Mouse (Mus musculus) MEL (cell line): Measurements from ENCODE around the gene Thrap3. TPM values are rescaled to one million over a fixed set of nuclear protein-coding genes. Genes with fewer than 3 reads are reported as not detected.
A peak's percentile ranks its signal among the peaks of the same experiment; 100 is the strongest.

Experiments used
- DNase-seq: peaks from one replicate; pipeline ENCODE4 v3.0.0; 2011; ENCODE audit warnings: low read depth, low spot score
- H3K27ac ChIP-seq: 2 replicates; pipeline ENCODE4 v1.5.1; 2012; ENCODE audit warnings: low read depth, mild to moderate bottlenecking, control low read depth, low read length, moderate library complexity; ENCODE audit not compliant: control insufficient read depth
- H3K27me3 ChIP-seq, 2 experiments: fragments of 150-350 bp in 1 of 2; sonication (generic) in 1 of 2; 2 replicates each; pipeline ENCODE4 v1.6.1; 2012; ENCODE audit warnings: low read length in 2 of 2, mild to moderate bottlenecking in 2 of 2, improper control_type of control experiment in 1 of 2, moderate library complexity in 1 of 2; ENCODE audit not compliant: insufficient read depth in 2 of 2, control insufficient read depth in 1 of 2
- H3K36me3 ChIP-seq, 2 experiments: 2 replicates each; pipeline ENCODE4 v1.6.1; 2012 to 2014; ENCODE audit warnings: low read length in 2 of 2, improper control_type of control experiment in 1 of 2, inconsistent platforms in 1 of 2, mild to moderate bottlenecking in 1 of 2; ENCODE audit not compliant: insufficient read depth in 2 of 2, control insufficient read depth in 1 of 2
- H3K4me1 ChIP-seq, 2 experiments: fragments of 150-350 bp in 1 of 2; sonication (generic) in 1 of 2; 2 replicates each; pipeline ENCODE4 v1.6.1; 2012; ENCODE audit warnings: low read length in 2 of 2, improper control_type of control experiment in 1 of 2, mild to moderate bottlenecking in 1 of 2; ENCODE audit not compliant: insufficient read depth in 2 of 2, control insufficient read depth in 1 of 2
- H3K4me3 ChIP-seq, 2 experiments: fragments of 150-350 bp in 1 of 2; sonication (generic) in 1 of 2; 2 replicates each; pipeline ENCODE4 v1.5.1; 2012; ENCODE audit warnings: low read depth in 2 of 2, low read length in 2 of 2, mild to moderate bottlenecking in 2 of 2, moderate library complexity in 2 of 2, control low read depth in 1 of 2, improper control_type of control experiment in 1 of 2; ENCODE audit not compliant: control insufficient read depth in 1 of 2, insufficient read depth in 1 of 2
- H3K79me2 ChIP-seq: 2 replicates; pipeline ENCODE4 v1.6.1; 2012; ENCODE audit warnings: mild to moderate bottlenecking, low read length, moderate library complexity; ENCODE audit not compliant: control insufficient read depth, poor library complexity, insufficient read depth
- H3K9ac ChIP-seq: 2 replicates; pipeline ENCODE4 v1.6.1; 2012; ENCODE audit warnings: low read depth, mild to moderate bottlenecking, control low read depth, low read length, moderate library complexity; ENCODE audit not compliant: control insufficient read depth, poor library complexity, severe bottlenecking
- H3K9me3 ChIP-seq: fragments of 150-350 bp; sonication (generic); replicated peaks from 2 replicates; pipeline ENCODE4 v1.6.1; 2012; ENCODE audit warnings: mild to moderate bottlenecking, low read length, improper control_type of control experiment, moderate library complexity; ENCODE audit not compliant: insufficient read depth
- BHLHE40 ChIP-seq: IDR thresholded peaks from 2 replicates; pipeline ENCODE4 v1.6.1; 2012; ENCODE audit warnings: low read depth, mild to moderate bottlenecking, inconsistent platforms, low read length, improper control_type of control experiment, borderline replicate concordance
- CHD1 ChIP-seq: IDR thresholded peaks from 2 replicates; pipeline ENCODE4 v1.6.1; 2012; ENCODE audit warnings: low read depth, mild to moderate bottlenecking, inconsistent platforms, low read length, improper control_type of control experiment
- E2F4 ChIP-seq: IDR thresholded peaks from 2 replicates; pipeline ENCODE4 v1.6.1; 2011; ENCODE audit warnings: low read depth, low read length, improper control_type of control experiment, borderline replicate concordance
- GABPA ChIP-seq: IDR thresholded peaks from 2 replicates; pipeline ENCODE4 v1.6.1; 2012; ENCODE audit warnings: low read depth, mild to moderate bottlenecking, inconsistent platforms, low read length, improper control_type of control experiment, moderate library complexity
- JUND ChIP-seq: IDR thresholded peaks from 2 replicates; pipeline ENCODE4 v1.6.1; 2011; ENCODE audit warnings: low read depth, mild to moderate bottlenecking, improper control_type of control experiment, low read length
- KAT2A ChIP-seq: conservative IDR thresholded peaks from 2 replicates; pipeline ENCODE4 v1.6.1; 2012; ENCODE audit warnings: low read depth, low read length, improper control_type of control experiment, inconsistent platforms
- MAFK ChIP-seq: IDR thresholded peaks from 2 replicates; pipeline ENCODE4 v1.6.1; 2011; ENCODE audit warnings: low read depth, mild to moderate bottlenecking, low read length, improper control_type of control experiment, borderline replicate concordance
- MXI1 ChIP-seq: IDR thresholded peaks from 2 replicates; pipeline ENCODE4 v1.6.1; 2011; ENCODE audit warnings: mild to moderate bottlenecking, low read depth, low read length, improper control_type of control experiment
- MYB ChIP-seq: IDR thresholded peaks from 2 replicates; pipeline ENCODE4 v1.6.1; 2011; ENCODE audit warnings: mild to moderate bottlenecking, low read depth, low read length, improper control_type of control experiment
- NELFE ChIP-seq: IDR thresholded peaks from 2 replicates; pipeline ENCODE4 v1.6.1; 2011; ENCODE audit warnings: low read depth, low read length, improper control_type of control experiment
- NRF1 ChIP-seq: IDR thresholded peaks from 2 replicates; pipeline ENCODE4 v1.6.1; 2014; ENCODE audit warnings: low read depth, mild to moderate bottlenecking, inconsistent platforms, low read length, improper control_type of control experiment, moderate library complexity; ENCODE audit not compliant: poor library complexity, insufficient read depth, severe bottlenecking
- POLR2A ChIP-seq, 2 experiments: IDR thresholded peaks; 2 replicates each; pipeline ENCODE4 v1.6.1; 2011 to 2012; ENCODE audit warnings: low read length in 2 of 2, mild to moderate bottlenecking in 2 of 2, control low read depth in 1 of 2, improper control_type of control experiment in 1 of 2, low read depth in 1 of 2, moderate library complexity in 1 of 2; ENCODE audit not compliant: control insufficient read depth in 1 of 2, insufficient read depth in 1 of 2, poor library complexity in 1 of 2
- POLR2AphosphoS2 ChIP-seq: IDR thresholded peaks from 2 replicates; pipeline ENCODE4 v1.6.1; 2011; ENCODE audit warnings: low read length, improper control_type of control experiment
- POLR2AphosphoS5 ChIP-seq: IDR thresholded peaks from 2 replicates; pipeline ENCODE4 v1.6.1; 2012; ENCODE audit warnings: low read depth, borderline replicate concordance, mild to moderate bottlenecking, inconsistent platforms, low read length, moderate library complexity, mixed read lengths
- SIN3A ChIP-seq: IDR thresholded peaks from 2 replicates; pipeline ENCODE4 v1.6.1; 2012; ENCODE audit warnings: low read length, improper control_type of control experiment, inconsistent platforms
- SMC3 ChIP-seq: IDR thresholded peaks from 2 replicates; pipeline ENCODE4 v1.6.1; 2011; ENCODE audit warnings: low read depth, low read length, improper control_type of control experiment
- USF1 ChIP-seq: IDR thresholded peaks from 2 replicates; pipeline ENCODE4 v1.6.1; 2014; ENCODE audit warnings: low read depth, mild to moderate bottlenecking, inconsistent platforms, low read length, improper control_type of control experiment, moderate library complexity
- polyA plus RNA-seq, 2 experiments: library from polyadenylated mRNA; stranded (reverse) in 1 of 2; unstranded in 1 of 2; fragments of >175 nt in 1 of 2; fragments of >200 nt in 1 of 2; gene quantifications; 2 replicates each; pipeline versions ENCODE4 v1.2.1 to v1.2.4; 2012; ENCODE audit warnings: low replicate concordance in 2 of 2, low read depth in 1 of 2; ENCODE audit not compliant: insufficient read length in 2 of 2, insufficient read depth in 1 of 2, missing spikeins in 1 of 2
- total RNA-seq: library from RNA; depleted of rRNA; stranded (reverse); fragments of 300-350 nt; gene quantifications from 2 replicates; pipeline ENCODE4 v1.2.3, GENCODE M21; 2012

The Thrap3 gene
- total and polyA plus RNA-seq, 3 experiments: 158 to 471 (median 310) TPM

- Histone ChIP-seq H3K27me3 (no peaks in the 10 kb centered on the region), H3K36me3 (peaks cover 0 to 62% of the 10 kb centered on the region in 2 experiments; a peak in 3 of 4 replicates)
- TF ChIP-seq POLR2AphosphoS5 (no peak), MAFK (no peak), JUND (no peak), CHD1 (no peak), NELFE (no peak), BHLHE40 (no peak), MYB (no peak), POLR2AphosphoS2 (no peak), SIN3A (no peak), USF1 (no peak), KAT2A (no peak), MXI1 (no peak), NRF1 (no peak), E2F4 (no peak), SMC3 (no peak), GABPA (no peak)
- TF ChIP-seq, all 39 proteins: peak for 0
- peaks cover 49% of the 10 kb centered on the region for H3K79me2 ChIP-seq
- no peak for DNase-seq
- H3K9me3 ChIP-seq: no peaks in the 10 kb centered on the region
- no peak overlapping the region for H3K4me3 ChIP-seq
- no peak overlapping the region for H3K9ac ChIP-seq
- no peak overlapping the region for H3K27ac ChIP-seq
- H3K4me1 ChIP-seq: no peaks in the 10 kb centered on the region; a peak in 1 of 4 replicates
Measured at GRCm38 (mm10) chr4:126187096-126187495, 15.5 kb downstream of the Thrap3 start.

GRCm38 (mm10) chr4:126183034-126183433 is 19.5 kb downstream of the Thrap3 start:
- no peak for DNase-seq
- Histone ChIP-seq H3K27ac (no peak overlapping the region), H3K4me1 (no peaks in the 10 kb centered on the region), H3K4me3 (no peak overlapping the region), H3K9ac (no peak overlapping the region), H3K79me2 (peaks cover 19% of the 10 kb centered on the region), H3K36me3 (peaks cover 0 to 68% of the 10 kb centered on the region in 2 experiments; a peak in 2 of 4 replicates), H3K27me3 (no peaks in the 10 kb centered on the region), H3K9me3 (no peaks in the 10 kb centered on the region)
- TF ChIP-seq POLR2A (IDR thresholded peaks at IDR 0.05; ENCODE audit: control insufficient read depth in 1 of 2, insufficient read depth in 1 of 2, low read depth in 1 of 2, low read length in 2 of 2, poor library complexity in 1 of 2) (0 out of 4 replicates have a peak, but pooled peaks of 1 of the 2 experiments have one; percentile 24), MAFK (no peak), E2F4 (no peak)
